Mouse (Mus musculus): ENCODE measurements at regions not wholly inside any gene's neighbourhood (a gene's known extent, or its start where the extent isn't known, plus 50 kb on each side); places are given as distances from the start of the nearest gene placed in this dataset.

DNA sequence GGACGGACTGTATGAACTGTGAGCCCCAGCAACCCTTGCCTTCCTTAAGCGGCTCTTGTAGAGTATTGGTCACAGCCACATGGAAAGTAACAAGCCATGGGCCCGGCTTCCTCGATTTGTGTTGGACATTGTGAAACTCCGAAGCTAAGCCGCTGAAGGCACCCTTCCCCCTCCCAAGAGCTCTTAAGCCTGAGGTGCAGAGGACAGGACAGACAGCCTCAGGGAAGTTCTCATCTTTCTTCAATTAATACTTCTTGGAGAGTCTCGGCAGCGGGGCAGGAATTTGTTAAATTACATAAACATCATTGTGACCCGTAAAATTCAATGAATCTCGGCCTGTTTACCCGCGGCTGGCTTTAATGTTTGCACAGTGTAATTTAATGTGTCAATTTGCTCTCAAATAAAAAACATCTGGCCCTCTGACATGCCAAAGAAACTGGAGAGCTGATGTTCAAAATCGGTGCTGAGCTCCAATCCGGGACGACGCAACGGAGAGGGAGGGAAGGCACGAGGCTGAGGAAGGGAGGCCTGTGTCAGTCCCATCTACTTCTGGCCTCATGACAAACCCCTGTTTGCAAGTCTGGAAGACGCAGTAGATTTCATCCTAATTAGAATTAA lies 208.4 kb upstream of the Tle3 start:
- peak; percentile 35 for DNase-seq (ENCODE audit: low spot score)

DNA sequence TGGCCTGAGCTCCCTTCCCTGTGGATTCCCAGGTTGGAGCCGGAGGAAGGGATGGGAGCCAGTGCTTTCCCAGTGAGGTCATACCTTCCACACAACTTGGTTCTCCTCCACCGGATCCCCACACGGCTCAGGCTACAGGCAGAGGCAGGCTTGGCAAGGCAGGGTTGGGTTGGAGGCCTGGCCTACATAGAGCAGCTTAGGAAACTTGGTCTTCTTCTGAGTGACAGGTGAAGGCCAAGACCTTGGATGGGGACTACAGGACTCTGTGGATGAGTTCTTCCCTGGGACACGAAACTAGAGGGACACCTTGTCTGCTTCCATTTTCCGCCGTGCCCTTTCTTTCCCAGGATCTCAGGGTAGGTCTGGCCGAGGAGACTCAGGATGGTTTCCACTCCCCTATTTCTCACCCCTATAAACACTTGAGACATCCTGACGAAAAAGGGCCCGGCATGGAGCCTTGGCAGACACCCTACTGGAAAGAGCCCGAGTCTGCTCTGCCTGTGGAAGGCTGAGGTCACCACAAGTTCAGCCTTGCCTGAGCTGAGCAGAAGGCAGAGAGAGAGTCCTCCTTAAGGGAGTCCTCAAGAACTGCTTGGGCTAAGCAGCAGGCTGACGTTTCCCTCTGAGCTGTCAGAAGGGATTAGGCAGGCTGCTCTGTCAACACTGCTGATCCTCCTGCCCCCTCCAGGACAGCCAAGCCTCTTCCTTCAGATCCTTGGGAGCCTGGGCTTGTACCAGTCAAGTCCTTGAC lies 207.5 kb upstream of the Tle3 start:
- intact Hi-C loops (cut with DNase I), result no loop called here
- DNase-seq (ENCODE audit: low spot score), result peak; percentile 68

More for the DNA sequence above, 208.4 kb upstream of the Tle3 start:
- intact Hi-C loops (cut with DNase I), result no loop called here

DNA sequence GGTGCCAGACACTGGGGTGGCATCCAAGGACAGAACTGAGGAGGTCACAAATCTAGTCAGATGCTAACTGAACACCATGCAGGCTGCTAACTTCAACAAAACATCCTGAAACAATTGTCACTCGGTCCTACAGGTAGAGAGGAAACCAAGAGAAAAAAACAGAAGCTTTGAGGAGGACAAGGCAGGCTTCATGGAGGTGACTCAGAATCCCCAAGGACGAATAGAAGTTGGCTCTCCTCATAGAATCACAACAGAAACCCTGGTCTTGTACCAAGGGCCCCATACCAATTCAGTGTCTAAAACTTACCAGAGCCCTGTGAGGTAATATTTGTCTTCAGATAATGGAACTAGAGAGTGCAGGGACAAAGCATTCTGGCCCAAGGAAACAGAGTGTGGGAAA lies 206.1 kb upstream of the Tle3 start:
- no peak for DNase-seq (ENCODE audit: low spot score)
- intact Hi-C loops (cut with DNase I), result no loop called here

- no peak for DNase-seq (ENCODE audit: low spot score)
- intact Hi-C loops (cut with DNase I), result no loop called here
Observed at GRCm38 (mm10) chr9:61167097-61167842, 204.9 kb upstream of the Tle3 start.

- intact Hi-C loops (cut with DNase I), result no loop called here
- no peak for DNase-seq (ENCODE audit: low spot score)
Observed at GRCm38 (mm10) chr9:61168931-61169330, 203.2 kb upstream of the Tle3 start.

- intact Hi-C loops (cut with DNase I), result no loop called here
- DNase-seq (ENCODE audit: low spot score), result no peak
Observed at GRCm38 (mm10) chr9:61169506-61170090, 202.6 kb upstream of the Tle3 start.

DNA sequence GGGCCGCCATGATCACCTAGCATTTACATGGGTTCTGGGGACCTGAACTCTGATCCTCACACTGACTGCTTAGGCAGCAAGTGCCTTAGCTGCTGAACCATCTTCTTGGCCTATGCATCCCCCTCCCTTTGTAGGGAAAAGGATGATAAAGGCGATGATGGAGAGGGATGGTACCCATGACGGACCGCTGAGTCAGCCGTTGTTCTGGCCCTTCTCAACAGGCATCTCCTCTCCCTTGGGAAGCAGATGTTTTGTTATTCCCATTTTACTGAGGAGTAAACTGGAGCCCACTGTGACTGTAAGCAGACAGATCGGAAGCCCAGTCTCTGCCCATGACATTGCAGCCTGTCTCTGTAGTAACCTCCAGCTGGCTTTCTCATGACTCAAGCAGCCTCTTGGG lies 201.2 kb upstream of the Tle3 start:
- intact Hi-C loops (cut with DNase I), result no loop called here
- DNase-seq (ENCODE audit: low spot score), result no peak

DNA sequence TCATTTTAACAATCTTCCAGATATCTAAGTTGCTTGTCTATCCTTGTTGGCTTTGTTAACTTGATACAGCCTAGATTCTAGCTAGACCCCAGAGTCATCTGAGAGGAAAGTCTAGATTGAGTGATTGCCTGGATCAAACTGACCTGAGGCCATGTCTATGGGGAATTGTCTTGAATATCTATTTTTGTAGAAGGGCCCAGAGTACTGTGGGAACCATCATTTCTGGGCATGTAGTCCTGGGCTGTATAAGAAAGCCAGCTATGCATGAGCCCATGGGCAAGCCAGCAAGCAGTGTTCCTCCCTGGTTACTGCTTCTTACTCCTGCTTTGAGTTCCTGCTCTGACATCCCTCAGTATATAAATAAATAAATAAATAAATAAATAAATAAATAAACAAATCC lies 199.7 kb upstream of the Tle3 start:
- DNase-seq (ENCODE audit: low spot score), result no peak

GRCm38 (mm10) chr9:61173548-61173947 lies 198.6 kb upstream of the Tle3 start:
- intact Hi-C loops (cut with DNase I), result no loop called here
- DNase-seq (ENCODE audit: low spot score), result no peak

More for the DNA sequence above, 199.7 kb upstream of the Tle3 start:
- intact Hi-C loops (cut with DNase I), result no loop called here

GRCm38 (mm10) chr9:61175381-61175780 lies 196.8 kb upstream of the Tle3 start:
- DNase-seq (ENCODE audit: low spot score), result no peak
- intact Hi-C loops (cut with DNase I), result no loop called here

DNA sequence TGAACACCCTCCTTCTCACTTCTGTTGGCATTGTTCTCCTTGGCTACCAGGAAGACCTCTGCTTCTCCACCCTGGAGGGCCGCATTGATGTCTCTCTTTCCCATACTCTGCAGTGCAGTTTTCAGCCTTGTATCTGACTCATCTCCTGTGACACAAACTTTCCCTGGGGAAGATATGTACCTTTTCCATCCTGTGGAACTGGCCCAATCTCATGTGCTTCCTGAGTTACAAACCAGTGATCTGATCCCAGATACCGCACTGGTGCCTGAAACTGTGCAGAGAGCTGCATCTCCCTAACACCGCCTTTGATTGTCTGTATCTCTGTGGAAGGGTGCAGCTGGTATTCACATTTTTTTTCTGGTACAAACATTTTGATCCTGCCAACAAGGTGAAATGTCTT lies 195.3 kb upstream of the Tle3 start:
- no peak for DNase-seq (ENCODE audit: low spot score)
- intact Hi-C loops (cut with DNase I), result no loop called here

DNA sequence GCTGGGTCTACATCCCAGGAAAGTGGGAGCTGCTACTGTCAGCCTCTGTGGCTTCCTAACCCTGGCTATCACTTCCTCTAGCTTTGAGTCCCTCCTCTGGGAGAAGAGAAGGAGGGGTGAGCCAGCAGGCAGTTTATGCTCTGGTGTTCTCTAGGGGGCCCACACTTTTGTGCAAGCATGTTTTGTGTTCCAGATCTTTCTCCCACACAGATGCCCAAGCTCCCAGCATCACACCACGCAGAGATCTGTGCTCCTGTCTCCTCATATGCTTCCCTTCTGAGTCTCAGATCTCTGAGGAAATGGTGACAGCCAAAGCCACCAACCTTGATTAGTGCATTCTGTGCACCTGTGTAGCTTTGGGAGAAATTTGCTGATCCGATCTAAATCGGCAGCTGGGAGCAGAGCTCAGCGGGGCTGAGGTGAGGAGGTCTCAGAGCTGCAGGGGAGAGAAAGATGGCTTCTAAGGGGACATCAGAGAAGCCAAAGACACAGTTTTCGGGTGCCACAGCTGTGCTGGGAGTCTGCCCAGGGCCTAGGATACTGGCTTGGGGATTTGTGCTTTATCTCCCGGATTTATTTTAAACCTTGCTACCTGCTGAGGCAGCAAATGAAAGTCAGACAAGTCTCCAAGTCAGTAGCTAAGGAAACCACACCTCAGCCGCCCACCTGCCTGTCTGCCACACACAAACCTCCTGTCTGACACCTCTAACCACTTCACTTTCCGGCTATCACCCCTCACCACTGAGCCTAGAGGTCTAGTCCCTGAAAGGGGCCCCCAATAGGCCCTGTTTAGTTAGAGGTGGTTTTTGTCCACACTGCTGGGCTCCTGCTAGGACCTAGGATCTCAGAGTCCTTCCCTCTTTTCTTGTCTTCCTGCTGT lies 185.4 kb upstream of the Tle3 start:
- no peak for DNase-seq (ENCODE audit: low spot score)
- intact Hi-C loops (cut with DNase I), result no loop called here

DNA sequence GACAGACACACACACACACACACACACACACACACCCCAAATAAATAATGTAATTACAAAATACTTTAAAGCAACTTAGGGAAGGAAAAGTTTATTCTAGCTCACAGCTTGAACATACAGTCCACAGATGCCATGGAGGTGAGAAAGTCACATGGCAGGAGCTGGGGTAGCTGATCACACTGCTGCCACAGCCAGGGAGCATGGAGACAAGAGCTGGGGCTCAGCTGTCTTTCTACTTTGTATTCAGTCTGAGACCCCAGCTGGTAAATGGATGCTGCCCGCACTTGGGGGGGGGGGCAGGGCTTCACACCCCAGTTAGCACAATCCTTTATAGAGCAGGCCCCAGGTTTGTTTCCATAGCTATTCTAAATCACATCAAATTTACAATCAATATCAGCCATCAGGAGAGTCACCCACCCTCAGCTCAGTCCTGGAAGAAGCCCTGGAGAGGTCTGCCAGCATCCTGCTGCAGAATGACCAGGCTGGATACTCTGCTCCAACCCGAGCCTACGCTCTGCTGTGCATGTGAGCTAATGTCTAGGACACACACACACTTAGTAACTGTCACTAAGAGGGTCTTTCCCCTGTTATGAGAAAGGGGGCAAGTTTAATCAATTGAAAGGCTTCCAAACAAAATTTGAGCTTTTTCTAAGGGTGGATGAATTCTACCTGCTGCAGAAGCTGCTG lies 184.3 kb upstream of the Tle3 start:
- no peak for DNase-seq (ENCODE audit: low spot score)
- intact Hi-C loops (cut with DNase I), result no loop called here

DNA sequence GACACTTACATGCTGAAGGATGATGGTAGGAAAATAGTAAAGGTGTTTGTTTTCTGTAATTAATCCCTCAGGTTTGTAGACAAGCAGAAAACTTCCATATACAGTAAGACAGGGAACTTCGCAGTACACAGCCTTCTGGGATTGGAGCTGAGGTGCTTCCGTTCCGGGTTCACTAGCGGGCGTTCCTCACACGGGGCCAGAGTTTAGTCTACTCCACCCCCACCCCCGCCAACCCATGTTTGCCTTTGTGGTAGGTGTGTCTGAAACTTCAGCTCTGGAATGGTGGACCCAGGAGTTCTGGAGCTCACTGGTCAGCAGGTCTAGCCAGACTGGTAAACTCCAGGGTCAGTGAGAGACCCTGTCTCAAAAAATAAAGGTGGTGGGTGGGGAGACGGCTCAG lies 182.9 kb upstream of the Tle3 start:
- DNase-seq (ENCODE audit: low spot score), result no peak
- intact Hi-C loops (cut with DNase I), result no loop called here

DNA sequence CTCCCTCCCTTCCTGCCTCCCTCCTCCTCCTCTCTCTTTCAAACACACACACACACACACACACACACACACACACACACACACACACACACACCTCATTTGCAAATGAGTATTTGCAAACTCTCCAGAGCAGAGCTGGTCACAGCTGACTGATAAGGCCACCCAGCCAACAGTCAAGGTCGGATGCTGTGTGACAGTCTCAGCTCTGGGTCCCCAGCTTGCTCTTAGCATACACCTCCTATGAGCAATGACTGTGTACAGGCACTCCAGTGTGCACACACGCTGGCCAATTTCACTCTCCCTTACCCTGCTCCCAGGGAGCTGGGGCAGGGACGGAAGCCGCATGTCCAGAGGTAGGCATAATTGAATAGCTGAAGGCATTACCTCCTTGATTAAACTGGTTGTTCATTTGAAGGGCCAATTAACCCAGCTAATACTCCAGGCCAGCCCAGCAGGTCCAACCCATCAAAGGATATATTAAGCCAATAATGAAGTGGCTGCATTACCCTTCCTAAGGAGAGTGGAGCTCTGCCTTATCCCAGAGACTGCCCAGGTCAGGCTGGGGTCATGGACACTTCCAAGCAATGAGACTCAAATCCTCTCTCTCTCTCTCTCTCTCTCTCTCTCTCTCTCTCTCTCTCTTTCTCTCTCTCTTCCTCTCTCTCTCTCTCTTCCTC lies 173.0 kb upstream of the Tle3 start:
- DNase-seq (ENCODE audit: low spot score), result no peak
- intact Hi-C loops (cut with DNase I), result no loop called here

DNA sequence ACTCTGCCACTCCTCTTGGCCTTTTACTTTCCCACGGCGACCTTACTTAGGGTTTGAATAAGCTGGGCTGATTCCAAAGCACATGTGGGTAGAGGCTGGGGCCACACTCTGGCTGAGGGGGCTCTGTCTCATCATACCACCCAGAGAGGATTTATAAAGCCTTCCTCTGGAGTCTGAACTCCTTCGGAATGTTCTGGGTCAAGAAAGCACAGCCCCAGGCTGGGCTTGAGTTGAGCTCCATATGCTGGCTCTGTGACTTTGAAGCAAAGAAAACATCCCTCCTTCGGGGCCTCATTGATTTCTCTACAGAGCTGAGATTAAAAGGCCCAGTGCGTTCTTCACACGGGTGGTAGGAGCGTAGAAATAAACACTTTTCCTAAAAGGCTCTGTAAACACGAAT lies 172.3 kb upstream of the Tle3 start:
- DNase-seq (ENCODE audit: low spot score), result no peak
- intact Hi-C loops (cut with DNase I), result no loop called here

DNA sequence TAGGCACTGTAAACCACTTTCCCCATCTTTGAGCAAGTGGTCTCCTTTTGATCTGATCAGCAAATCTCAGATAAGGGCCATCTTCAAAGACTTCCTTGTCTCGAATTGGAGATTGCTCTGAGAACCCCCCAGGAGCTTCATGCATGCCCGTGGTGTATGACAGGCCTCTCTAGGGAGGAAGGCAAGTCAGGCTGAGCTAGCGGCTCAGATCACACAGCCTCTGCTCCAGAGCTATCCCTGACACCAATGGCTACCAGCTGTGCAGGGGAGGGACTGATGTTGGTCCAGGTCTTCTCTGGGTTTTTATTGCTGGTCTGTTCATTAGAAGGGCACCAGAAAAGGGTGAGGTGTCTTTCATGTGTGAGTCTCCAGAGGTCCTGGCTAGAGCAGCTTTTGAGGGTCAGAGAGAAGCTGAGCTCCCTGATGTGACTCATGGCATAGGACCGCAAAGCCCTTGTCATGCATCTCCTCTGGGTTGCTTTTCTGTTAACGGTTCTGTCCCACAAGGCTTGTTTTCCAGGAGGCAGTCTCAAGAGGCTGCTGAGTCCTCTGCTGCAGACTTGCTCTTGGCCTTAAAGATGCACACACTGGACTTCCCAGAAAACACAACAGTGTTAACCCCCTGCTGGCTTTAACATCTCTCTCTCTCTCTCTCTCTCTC lies 171.7 kb upstream of the Tle3 start:
- intact Hi-C loops (cut with DNase I), result no loop called here
- DNase-seq (ENCODE audit: low spot score), result no peak

GRCm38 (mm10) chr9:61205049-61205448 lies 167.1 kb upstream of the Tle3 start:
- intact Hi-C loops (cut with DNase I), result no loop called here
- no peak for DNase-seq (ENCODE audit: low spot score)
